Mouse (Mus musculus): ENCODE results near the gene Nav1. TPM values are rescaled to one million over a fixed set of nuclear protein-coding genes. Genes with fewer than 3 reads are reported as not detected.
A peak's percentile ranks its signal among the peaks of the same experiment; 100 is the strongest.

Gene Nav1
- polyA plus RNA-seq, 1 experiment from 2014 or later: 25.6 TPM

DNA sequence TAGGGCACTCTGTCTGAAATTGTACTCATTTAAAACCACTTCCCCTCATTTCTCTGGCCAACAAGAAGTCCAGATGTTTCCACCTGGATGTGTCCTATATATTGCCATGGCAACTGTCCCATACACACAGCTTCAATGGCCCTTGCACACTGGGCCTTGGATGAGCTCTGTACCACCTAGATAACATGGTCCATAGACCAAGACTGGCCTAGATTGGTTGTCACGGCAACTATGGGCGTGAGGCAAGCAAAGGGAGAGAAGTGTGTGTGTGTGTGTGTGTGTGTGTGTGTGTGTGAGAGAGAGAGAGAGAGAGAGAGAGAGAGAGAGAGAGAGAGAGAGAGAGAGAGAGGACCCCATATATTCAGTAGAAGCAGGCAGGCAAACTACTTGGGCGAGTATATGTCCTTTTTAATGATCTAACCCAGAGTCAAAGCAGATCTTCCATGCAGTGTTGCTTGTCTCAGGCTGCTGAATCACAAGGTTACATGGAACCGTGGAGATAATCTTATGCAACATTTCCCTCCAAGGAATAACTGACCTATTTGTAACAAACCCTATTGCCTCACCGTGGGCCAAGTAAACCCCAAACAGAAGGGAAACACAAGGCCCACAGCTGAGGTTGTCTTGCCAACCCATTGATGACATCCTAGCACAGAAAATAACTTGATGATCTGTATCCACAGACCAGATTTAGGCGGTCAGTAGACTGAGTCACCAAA, 13.4 kb downstream of the Nav1 start:
- WGBS: 90% methylated on average over 6 of the region's 6 CpGs
- no peak for ATAC-seq (ENCODE audit: insufficient number of reproducible peaks, insufficient read depth, low FRiP score, low read depth)
- H3K9ac ChIP-seq (replicated peaks; ENCODE audit: low read depth, low read length): no peak overlapping the region

DNA sequence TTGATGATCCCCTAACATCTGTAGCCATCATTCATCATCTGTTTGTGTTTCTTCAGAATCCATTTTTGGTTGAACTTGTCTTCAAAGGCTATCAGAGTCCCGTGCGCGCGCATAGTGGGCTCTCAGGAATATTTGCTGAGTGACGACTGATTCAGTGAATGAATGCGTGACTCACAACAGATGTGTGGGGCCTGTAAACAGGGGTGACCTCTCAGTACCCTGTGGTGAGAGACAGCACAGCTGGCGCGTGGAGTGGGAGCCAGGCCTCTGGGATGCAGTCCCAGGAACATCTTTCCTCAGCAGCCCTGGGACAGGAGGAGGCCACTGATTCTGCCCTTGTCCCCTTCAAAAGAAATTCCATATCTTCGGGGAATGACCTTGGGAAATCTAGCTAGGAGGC, 16.3 kb downstream of the Nav1 start:
- H3K9me3 ChIP-seq (ENCODE audit: control insufficient read depth, low read depth, low read length): no peaks in the 10 kb centered on the region
- peaks cover 5% of the 10 kb centered on the region; the same call in 1 of the 2 replicates for H3K4me1 ChIP-seq (ENCODE audit: control insufficient read depth, insufficient read depth, low read length)
- H3K27ac ChIP-seq (ENCODE audit: low read length): no peak overlapping the region
- no peak overlapping the region for H3K4me2 ChIP-seq (replicated peaks; ENCODE audit: low read depth, low read length)
- no peak overlapping the region for H3K4me3 ChIP-seq (ENCODE audit: low read depth, low read length)
- no peak overlapping the region for H3K9ac ChIP-seq (replicated peaks; ENCODE audit: low read depth, low read length)
- WGBS: 51% methylated on average over 9 of the region's 9 CpGs
- H3K27me3 ChIP-seq (ENCODE audit: control insufficient read depth, insufficient read depth, low read length): no peaks in the 10 kb centered on the region
- no peak for ATAC-seq (ENCODE audit: insufficient number of reproducible peaks, insufficient read depth, low FRiP score, low read depth)
- no peaks in the 10 kb centered on the region for H3K36me3 ChIP-seq (ENCODE audit: control insufficient read depth, insufficient read depth, low read length)

More for the DNA sequence above, 13.4 kb downstream of the Nav1 start:
- Histone ChIP-seq H3K36me3 (ENCODE audit: control insufficient read depth, insufficient read depth, low read length) (no peaks in the 10 kb centered on the region), H3K4me2 (replicated peaks; ENCODE audit: low read depth, low read length) (no peak overlapping the region), H3K27ac (ENCODE audit: low read length) (no peak overlapping the region), H3K9me3 (ENCODE audit: control insufficient read depth, low read depth, low read length) (no peaks in the 10 kb centered on the region), H3K4me1 (ENCODE audit: control insufficient read depth, insufficient read depth, low read length) (peaks cover 8% of the 10 kb centered on the region; the same call in 1 of the 2 replicates), H3K4me3 (ENCODE audit: low read depth, low read length) (no peak overlapping the region), H3K27me3 (ENCODE audit: control insufficient read depth, insufficient read depth, low read length) (no peaks in the 10 kb centered on the region)

DNA sequence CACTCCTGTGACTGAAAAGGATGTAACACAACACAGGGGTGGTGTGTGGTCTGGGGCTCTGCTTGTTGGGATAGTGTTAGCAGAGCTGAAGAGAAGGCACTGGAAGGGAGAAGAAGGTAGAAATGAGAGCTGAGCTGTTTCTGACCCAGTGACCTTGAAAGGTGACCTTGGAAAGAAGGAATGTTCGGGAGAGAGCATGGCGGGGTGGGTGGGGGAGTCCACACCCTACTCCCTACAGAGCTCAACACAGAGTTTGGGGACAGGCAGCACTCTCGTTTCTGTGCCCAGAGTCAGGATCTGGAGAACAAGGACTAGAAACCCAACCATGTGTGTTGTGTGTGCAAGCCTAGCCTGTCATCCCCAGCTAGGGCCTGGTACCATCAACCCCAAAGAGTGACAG, 18.1 kb downstream of the Nav1 start:
- WGBS: 60% methylated on average over 3 of the region's 3 CpGs
- Histone ChIP-seq H3K9ac (replicated peaks; ENCODE audit: low read depth, low read length) (no peak overlapping the region), H3K4me2 (replicated peaks; ENCODE audit: low read depth, low read length) (no peak overlapping the region), H3K9me3 (ENCODE audit: control insufficient read depth, low read depth, low read length) (no peaks in the 10 kb centered on the region), H3K4me3 (ENCODE audit: low read depth, low read length) (no peak overlapping the region), H3K4me1 (ENCODE audit: control insufficient read depth, insufficient read depth, low read length) (peaks cover 12% of the 10 kb centered on the region; the same call in 1 of the 2 replicates), H3K36me3 (ENCODE audit: control insufficient read depth, insufficient read depth, low read length) (no peaks in the 10 kb centered on the region), H3K27me3 (ENCODE audit: control insufficient read depth, insufficient read depth, low read length) (no peaks in the 10 kb centered on the region), H3K27ac (ENCODE audit: low read length) (no peak overlapping the region)
- ATAC-seq (ENCODE audit: insufficient number of reproducible peaks, insufficient read depth, low FRiP score, low read depth): no peak

DNA sequence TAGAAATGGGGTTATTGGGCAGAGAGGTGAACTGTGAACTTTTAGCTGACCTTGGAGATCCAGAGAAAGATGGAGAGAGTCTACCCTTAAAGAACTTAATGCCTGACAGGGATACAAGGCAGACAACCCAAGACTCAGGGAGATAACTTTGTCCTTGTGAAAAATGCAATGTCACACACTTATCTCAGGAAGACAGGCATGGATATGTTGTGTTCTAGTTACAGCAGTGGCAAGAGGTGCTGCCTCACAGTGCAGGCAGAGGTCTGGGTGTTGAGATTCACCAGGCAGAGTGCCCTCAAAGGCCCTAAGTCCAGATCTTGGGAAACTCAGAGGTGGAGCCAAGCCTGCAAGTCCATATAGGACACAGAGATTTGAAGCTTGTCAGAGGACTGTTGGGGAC, 20.2 kb downstream of the Nav1 start:
- H3K27me3 ChIP-seq (ENCODE audit: control insufficient read depth, insufficient read depth, low read length): no peaks in the 10 kb centered on the region
- no peaks in the 10 kb centered on the region for H3K9me3 ChIP-seq (ENCODE audit: control insufficient read depth, low read depth, low read length)
- ATAC-seq (ENCODE audit: insufficient number of reproducible peaks, insufficient read depth, low FRiP score, low read depth): no peak
- no peak overlapping the region for H3K4me3 ChIP-seq (ENCODE audit: low read depth, low read length)
- H3K4me1 ChIP-seq (ENCODE audit: control insufficient read depth, insufficient read depth, low read length): peaks cover 30% of the 10 kb centered on the region; the same call in 1 of the 2 replicates
- H3K27ac ChIP-seq (ENCODE audit: low read length): no peak overlapping the region
- H3K36me3 ChIP-seq (ENCODE audit: control insufficient read depth, insufficient read depth, low read length): no peaks in the 10 kb centered on the region
- H3K9ac ChIP-seq (replicated peaks; ENCODE audit: low read depth, low read length): no peak overlapping the region
- H3K4me2 ChIP-seq (replicated peaks; ENCODE audit: low read depth, low read length): no peak overlapping the region

DNA sequence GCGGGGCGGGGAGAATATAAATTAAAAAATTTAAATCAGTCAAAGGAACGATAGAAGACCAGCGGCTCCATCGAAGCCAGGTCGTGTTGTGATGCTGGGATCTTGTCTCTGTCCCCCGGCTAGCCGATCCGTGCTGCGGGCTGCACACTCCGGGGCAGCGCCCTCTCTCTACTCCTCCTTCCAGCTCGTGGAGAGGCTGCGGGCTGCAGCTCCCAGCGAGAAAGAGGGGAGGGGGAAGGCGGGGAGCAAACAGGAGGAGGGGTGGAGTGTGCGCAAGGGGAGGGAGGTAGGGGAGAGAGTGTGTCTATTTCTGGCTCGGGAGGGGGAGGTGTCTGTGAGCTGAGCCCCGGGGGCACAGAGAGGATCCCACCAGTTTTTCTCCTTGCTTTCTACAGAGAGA, 21.5 kb downstream of the Nav1 start:
- peak overlapping the region; percentile 56 for H3K4me3 ChIP-seq (ENCODE audit: low read depth, low read length)
- ATAC-seq (ENCODE audit: insufficient number of reproducible peaks, insufficient read depth, low FRiP score, low read depth): peak; percentile 43
- peaks cover 44% of the 10 kb centered on the region; the same call in 1 of the 2 replicates for H3K4me1 ChIP-seq (ENCODE audit: control insufficient read depth, insufficient read depth, low read length)
- no peaks in the 10 kb centered on the region for H3K36me3 ChIP-seq (ENCODE audit: control insufficient read depth, insufficient read depth, low read length)
- WGBS: under 1% methylated on average over 19 of the region's 19 CpGs
- H3K27ac ChIP-seq (ENCODE audit: low read length): peak overlapping the region; percentile 89
- H3K27me3 ChIP-seq (ENCODE audit: control insufficient read depth, insufficient read depth, low read length): no peaks in the 10 kb centered on the region
- peak overlapping the region; percentile 69 for H3K9ac ChIP-seq (replicated peaks; ENCODE audit: low read depth, low read length)
- H3K4me2 ChIP-seq (replicated peaks; ENCODE audit: low read depth, low read length): peak overlapping the region; percentile 82
- no peaks in the 10 kb centered on the region for H3K9me3 ChIP-seq (ENCODE audit: control insufficient read depth, low read depth, low read length)

DNA sequence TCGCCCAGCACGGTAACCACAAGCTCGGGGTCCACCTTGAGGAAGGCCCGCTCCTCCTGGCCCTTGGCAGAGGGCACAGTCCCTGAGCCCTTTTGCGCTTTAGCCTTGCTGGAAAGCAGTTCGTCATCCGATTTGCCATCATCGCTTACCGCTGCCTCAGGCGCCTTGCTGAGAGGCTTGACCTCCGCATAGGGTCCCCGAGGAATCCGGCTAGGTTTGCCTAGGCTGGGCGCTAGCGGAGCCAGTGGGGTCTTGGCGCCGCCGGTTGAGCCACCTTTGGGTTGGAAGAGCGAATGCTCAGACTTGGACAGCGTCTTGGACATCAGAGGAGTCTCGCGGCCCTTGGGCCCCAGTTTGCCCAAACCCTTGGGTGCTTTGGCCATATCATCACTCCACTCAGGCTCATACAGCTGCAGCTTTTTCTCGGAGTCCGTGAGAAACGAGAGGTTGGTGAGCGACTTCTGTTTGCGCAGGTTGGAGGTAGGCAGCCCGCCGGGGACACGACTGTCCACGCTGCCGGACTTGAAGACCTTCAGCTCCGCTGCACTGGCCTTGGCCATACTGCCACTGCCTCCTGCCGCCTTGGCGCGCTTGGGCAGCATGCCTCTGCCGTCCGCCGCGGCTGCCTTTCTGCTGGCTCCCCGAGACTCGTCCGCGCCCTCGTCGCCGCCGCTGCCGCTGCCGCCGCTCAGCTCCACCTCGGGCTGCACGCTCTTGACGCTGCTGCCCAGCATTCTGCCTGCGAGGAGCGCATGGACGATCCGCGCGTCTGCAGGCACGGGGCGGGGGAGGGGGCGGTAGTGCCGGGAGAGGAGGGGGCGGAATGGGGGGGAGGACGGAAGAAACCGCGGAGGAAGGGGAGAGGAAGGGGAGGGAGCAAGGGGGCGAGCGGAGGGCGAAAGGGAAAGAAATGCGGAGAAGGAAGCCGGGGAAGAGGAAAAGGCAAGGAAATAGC, 22.2 kb downstream of the Nav1 start:
- Histone ChIP-seq H3K4me1 (ENCODE audit: control insufficient read depth, insufficient read depth, low read length) (peaks cover 51% of the 10 kb centered on the region), H3K9ac (replicated peaks; ENCODE audit: low read depth, low read length) (peak overlapping the region; percentile 69), H3K36me3 (ENCODE audit: control insufficient read depth, insufficient read depth, low read length) (no peaks in the 10 kb centered on the region), H3K4me3 (ENCODE audit: low read depth, low read length) (peak overlapping the region; percentile 56), H3K4me2 (replicated peaks; ENCODE audit: low read depth, low read length) (peak overlapping the region; percentile 82), H3K27ac (ENCODE audit: low read length) (peak overlapping the region; percentile 89), H3K27me3 (ENCODE audit: control insufficient read depth, insufficient read depth, low read length) (no peaks in the 10 kb centered on the region), H3K9me3 (ENCODE audit: control insufficient read depth, low read depth, low read length) (no peaks in the 10 kb centered on the region)
- ATAC-seq (ENCODE audit: insufficient number of reproducible peaks, insufficient read depth, low FRiP score, low read depth): no peak
- WGBS: 2% methylated on average over 72 of the region's 73 CpGs

DNA sequence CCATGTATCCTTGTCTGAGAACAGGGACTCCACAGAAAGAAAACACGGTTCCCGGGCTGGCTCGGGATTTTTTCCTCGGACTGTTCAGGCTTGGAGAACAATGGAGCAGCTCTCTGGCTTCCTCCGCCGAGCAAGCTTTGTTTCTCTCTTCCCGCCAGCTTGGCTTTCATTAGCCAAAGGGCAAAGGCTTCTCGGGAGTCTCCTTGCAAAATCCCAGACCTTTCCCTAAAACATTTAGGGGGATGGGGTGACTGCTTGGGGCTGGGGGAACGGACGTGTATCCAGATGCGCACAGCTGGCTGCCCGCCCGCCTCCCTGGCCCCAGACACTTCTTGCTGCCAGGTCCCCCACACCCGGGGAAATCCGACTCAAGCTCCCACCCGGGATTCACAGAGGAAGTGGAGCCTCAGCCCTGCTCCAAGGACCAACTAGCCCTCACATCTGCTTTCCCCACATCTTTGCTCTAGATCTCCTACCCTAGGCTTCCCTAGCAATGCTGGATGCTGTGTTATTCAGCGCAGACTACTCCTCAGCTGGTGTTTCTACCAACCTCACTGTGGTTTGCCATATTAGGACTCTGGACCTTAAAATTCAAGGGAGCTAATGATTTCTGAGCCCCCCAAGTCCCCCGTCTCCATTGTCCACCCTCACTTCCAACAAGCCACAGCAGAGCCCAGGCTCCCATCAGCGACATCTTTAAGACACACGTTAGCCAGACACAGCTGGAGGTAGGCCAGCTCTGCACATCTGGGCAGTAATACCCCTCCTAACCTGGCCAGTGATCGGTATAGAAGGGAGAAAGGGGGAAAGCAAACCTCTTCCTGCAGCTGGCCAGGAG, 23.2 kb downstream of the Nav1 start:
- Histone ChIP-seq H3K27me3 (ENCODE audit: control insufficient read depth, insufficient read depth, low read length) (no peaks in the 10 kb centered on the region), H3K4me1 (ENCODE audit: control insufficient read depth, insufficient read depth, low read length) (peaks cover 55% of the 10 kb centered on the region), H3K9me3 (ENCODE audit: control insufficient read depth, low read depth, low read length) (no peaks in the 10 kb centered on the region), H3K4me2 (replicated peaks; ENCODE audit: low read depth, low read length) (peak overlapping the region; percentile 82), H3K27ac (ENCODE audit: low read length) (peak overlapping the region; percentile 89), H3K4me3 (ENCODE audit: low read depth, low read length) (peak overlapping the region; percentile 56), H3K9ac (replicated peaks; ENCODE audit: low read depth, low read length) (peak overlapping the region; percentile 69; the same call in 1 of the 2 replicates), H3K36me3 (ENCODE audit: control insufficient read depth, insufficient read depth, low read length) (no peaks in the 10 kb centered on the region)
- ATAC-seq (ENCODE audit: insufficient number of reproducible peaks, insufficient read depth, low FRiP score, low read depth): no peak
- WGBS: 7% methylated on average over 21 of the region's 21 CpGs
